Mouse (Mus musculus): Measurements from ENCODE around the gene Cryba4. TPM values are rescaled to one million over a fixed set of nuclear protein-coding genes. Genes with fewer than 3 reads are reported as not detected.

Gene Cryba4
- polyA plus RNA-seq, 1 experiment from 2014 or later: 1.0 TPM

DNA sequence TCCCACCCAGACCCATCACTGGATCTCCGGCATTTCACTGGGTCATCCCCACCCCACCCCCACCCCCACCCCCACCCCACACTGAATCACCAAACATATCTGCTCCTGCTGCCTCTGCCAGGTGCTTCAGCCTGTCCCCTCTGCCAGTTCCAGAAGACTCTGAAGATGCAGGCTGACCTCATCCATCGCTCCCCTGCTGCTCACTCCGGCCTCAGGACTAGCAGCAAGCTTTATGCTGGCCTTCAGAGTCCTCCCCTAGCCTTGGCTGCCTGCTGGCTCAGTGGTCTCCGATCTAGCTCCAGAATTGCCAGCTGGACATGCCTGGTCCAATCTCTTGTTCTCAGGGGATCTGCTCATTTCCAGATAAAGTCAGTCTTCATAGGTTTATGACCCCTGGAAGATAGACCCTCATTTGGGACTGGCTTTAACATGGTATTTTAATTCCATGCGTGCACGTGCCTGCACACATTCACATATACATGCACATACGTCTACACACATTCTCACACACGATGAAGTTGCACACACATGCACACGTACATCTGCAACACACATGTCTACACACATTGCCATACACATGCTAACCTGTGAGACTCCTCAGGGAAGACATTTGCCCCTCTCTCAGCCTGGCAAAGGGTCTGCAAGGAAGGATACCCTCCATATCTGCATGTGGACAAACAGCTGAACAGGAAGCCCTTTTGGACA is 14.3 kb downstream of the Cryba4 start:
- Histone ChIP-seq H3K9me3 (replicated peaks; ENCODE audit: control insufficient read depth, low read length, poor library complexity, severe bottlenecking) (no peaks in the 10 kb centered on the region), H3K4me1 (ENCODE audit: control insufficient read depth, insufficient read depth, low read length) (peaks cover 21% of the 10 kb centered on the region; the same call in 1 of the 2 replicates), H3K4me3 (ENCODE audit: low read depth, low read length) (no peak overlapping the region; the same call in 1 of the 2 replicates), H3K36me3 (ENCODE audit: control insufficient read depth, insufficient read depth, low read length) (no peaks in the 10 kb centered on the region), H3K4me2 (ENCODE audit: low read length) (peak overlapping the region; percentile 54), H3K27me3 (ENCODE audit: control insufficient read depth, insufficient read depth, low read depth, low read length) (no peaks in the 10 kb centered on the region), H3K27ac (ENCODE audit: low read length) (peak overlapping the region; percentile 91), H3K9ac (ENCODE audit: low read depth, low read length) (peak overlapping the region; percentile 69)
- ATAC-seq: peak; percentile 25; the same call in 1 of the 2 replicates
- 40% methylated on average over 9 of the region's 9 CpGs for WGBS

DNA sequence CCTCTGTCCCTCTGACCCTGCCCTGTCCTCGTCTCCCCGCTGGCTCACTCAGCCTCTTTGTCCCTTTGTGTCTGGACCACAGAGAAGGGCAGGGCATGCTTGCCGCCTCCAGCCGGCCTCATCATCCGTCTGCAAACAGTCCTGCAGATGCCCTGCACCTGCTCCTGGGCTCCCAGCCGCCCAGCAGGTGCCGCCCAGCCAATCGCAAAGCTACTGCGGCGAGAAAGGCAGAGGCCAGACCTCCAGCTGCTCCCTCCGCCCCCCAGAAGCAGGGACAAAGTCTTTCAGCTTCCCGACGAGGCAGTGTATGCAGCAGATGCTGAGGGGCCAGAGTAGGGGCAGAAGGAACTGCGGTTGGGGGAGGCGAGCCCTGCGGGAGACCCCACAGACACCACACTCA is 14.9 kb downstream of the Cryba4 start:
- H3K9ac ChIP-seq (ENCODE audit: low read depth, low read length): peak overlapping the region; percentile 69
- peak overlapping the region; percentile 91 for H3K27ac ChIP-seq (ENCODE audit: low read length)
- H3K4me1 ChIP-seq (ENCODE audit: control insufficient read depth, insufficient read depth, low read length): peaks cover 21% of the 10 kb centered on the region; the same call in 1 of the 2 replicates
- no peaks in the 10 kb centered on the region for H3K27me3 ChIP-seq (ENCODE audit: control insufficient read depth, insufficient read depth, low read depth, low read length)
- H3K4me3 ChIP-seq (ENCODE audit: low read depth, low read length): peak overlapping the region; percentile 21
- no peaks in the 10 kb centered on the region for H3K9me3 ChIP-seq (replicated peaks; ENCODE audit: control insufficient read depth, low read length, poor library complexity, severe bottlenecking)
- peak; percentile 80 for ATAC-seq
- no peaks in the 10 kb centered on the region for H3K36me3 ChIP-seq (ENCODE audit: control insufficient read depth, insufficient read depth, low read length)
- peak overlapping the region; percentile 54 for H3K4me2 ChIP-seq (ENCODE audit: low read length)
- under 1% methylated on average over 13 of the region's 16 CpGs for WGBS

DNA sequence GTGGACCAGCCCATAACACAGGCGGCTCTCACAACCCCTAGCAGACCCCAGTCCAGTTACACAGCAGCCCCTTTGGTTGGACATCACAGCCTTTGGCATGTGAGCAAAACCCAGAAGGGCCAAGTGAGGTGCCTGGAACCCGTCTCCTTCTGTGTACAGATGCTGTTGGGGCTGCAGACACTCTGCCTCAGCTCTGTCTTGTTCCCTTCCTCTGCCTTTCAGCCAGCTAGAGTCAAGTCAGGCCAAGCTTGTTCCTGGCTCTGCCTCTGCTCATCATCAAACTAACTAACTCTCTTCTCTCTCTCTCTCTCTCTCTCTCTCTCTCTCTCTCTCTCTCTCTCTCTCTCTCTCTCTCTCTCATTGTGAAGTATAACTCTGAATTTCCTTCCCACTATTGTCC is 15.7 kb downstream of the Cryba4 start:
- WGBS: 47% methylated on average over 2 of the region's 2 CpGs
- H3K4me2 ChIP-seq (ENCODE audit: low read length): peak overlapping the region; percentile 54
- H3K9me3 ChIP-seq (replicated peaks; ENCODE audit: control insufficient read depth, low read length, poor library complexity, severe bottlenecking): no peaks in the 10 kb centered on the region
- H3K27ac ChIP-seq (ENCODE audit: low read length): peak overlapping the region; percentile 91
- H3K4me1 ChIP-seq (ENCODE audit: control insufficient read depth, insufficient read depth, low read length): peaks cover 21% of the 10 kb centered on the region; the same call in 1 of the 2 replicates
- no peaks in the 10 kb centered on the region for H3K27me3 ChIP-seq (ENCODE audit: control insufficient read depth, insufficient read depth, low read depth, low read length)
- no peak for ATAC-seq
- H3K4me3 ChIP-seq (ENCODE audit: low read depth, low read length): no peak overlapping the region
- H3K9ac ChIP-seq (ENCODE audit: low read depth, low read length): peak overlapping the region; percentile 69
- no peaks in the 10 kb centered on the region for H3K36me3 ChIP-seq (ENCODE audit: control insufficient read depth, insufficient read depth, low read length)

DNA sequence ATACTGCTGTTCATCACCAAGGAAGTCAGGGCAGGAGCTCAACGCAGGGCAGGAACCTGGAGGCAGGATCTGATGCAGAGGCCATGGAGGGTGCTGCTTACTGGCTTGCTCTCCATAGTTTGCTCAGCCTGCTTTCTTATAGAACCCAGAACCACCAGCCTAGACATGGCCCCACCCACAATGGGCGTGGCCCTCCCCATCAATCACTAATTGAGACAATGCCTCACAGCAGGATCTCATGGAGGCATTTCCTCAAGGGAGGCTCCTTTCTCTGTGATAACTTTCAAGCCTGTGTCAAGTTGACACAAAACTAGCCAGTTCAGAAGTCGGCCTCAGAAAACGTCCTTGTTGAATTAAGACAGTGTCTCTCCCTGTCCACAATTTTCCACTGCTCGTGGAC is 16.5 kb downstream of the Cryba4 start:
- WGBS: 58% methylated on average over 5 of the region's 5 CpGs

DNA sequence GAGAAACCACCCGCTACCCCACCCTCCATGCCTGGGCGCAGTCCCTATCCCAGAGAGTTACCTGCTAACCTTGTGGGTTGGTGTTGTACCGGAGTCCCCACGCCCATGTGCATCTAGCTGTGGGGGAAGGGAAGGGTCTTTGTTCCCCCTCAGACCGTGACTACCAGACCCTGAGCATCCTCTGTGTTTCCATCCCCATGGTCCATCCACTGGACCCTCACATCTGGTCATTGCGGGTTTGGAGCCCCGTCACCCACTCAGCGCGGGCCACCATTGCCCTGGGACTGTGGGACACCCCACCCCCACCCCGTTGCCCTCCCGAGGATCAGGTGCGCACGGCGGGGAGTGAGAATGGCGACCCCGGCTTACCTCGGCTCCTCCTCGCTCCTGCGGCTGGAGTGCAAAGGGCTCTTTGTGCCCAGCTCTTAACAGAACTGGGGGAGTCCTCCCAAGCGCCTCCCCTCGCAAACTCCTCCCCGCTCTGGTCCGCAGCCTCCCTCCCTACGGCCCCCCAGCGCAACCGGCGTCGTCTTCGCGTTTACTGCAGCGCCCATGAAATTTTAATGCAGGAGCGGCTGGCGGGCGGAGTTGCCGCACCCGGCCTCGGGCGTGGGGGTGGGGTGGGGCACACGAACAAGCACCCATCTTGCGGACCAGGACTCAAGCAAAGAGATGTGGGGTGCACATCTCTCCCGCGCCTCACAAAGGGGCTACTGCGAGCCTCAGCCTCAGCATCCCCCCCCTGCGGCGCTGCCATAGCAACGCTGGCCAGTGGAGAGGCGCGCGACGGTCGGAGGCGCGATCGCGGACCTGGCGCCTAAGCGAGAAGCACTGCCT is 23.9 kb downstream of the Cryba4 start:
- Histone ChIP-seq H3K27me3 (ENCODE audit: control insufficient read depth, insufficient read depth, low read depth, low read length) (no peaks in the 10 kb centered on the region), H3K27ac (ENCODE audit: low read length) (peak overlapping the region; percentile 98), H3K4me3 (ENCODE audit: low read depth, low read length) (peak overlapping the region; percentile 87), H3K4me2 (ENCODE audit: low read length) (peak overlapping the region; percentile 95), H3K36me3 (ENCODE audit: control insufficient read depth, insufficient read depth, low read length) (no peaks in the 10 kb centered on the region), H3K4me1 (ENCODE audit: control insufficient read depth, insufficient read depth, low read length) (peaks cover 28% of the 10 kb centered on the region), H3K9ac (ENCODE audit: low read depth, low read length) (peak overlapping the region; percentile 98), H3K9me3 (replicated peaks; ENCODE audit: control insufficient read depth, low read length, poor library complexity, severe bottlenecking) (no peaks in the 10 kb centered on the region)
- peak; percentile 82 for ATAC-seq
- WGBS: 1% methylated on average over 57 of the region's 57 CpGs

More for the DNA sequence above, 16.5 kb downstream of the Cryba4 start:
- Histone ChIP-seq H3K4me1 (ENCODE audit: control insufficient read depth, insufficient read depth, low read length) (peaks cover 21% of the 10 kb centered on the region; the same call in 1 of the 2 replicates), H3K27me3 (ENCODE audit: control insufficient read depth, insufficient read depth, low read depth, low read length) (no peaks in the 10 kb centered on the region), H3K4me2 (ENCODE audit: low read length) (no peak overlapping the region), H3K36me3 (ENCODE audit: control insufficient read depth, insufficient read depth, low read length) (no peaks in the 10 kb centered on the region), H3K9ac (ENCODE audit: low read depth, low read length) (no peak overlapping the region), H3K27ac (ENCODE audit: low read length) (no peak overlapping the region), H3K4me3 (ENCODE audit: low read depth, low read length) (no peak overlapping the region), H3K9me3 (replicated peaks; ENCODE audit: control insufficient read depth, low read length, poor library complexity, severe bottlenecking) (no peaks in the 10 kb centered on the region)
- ATAC-seq: no peak

DNA sequence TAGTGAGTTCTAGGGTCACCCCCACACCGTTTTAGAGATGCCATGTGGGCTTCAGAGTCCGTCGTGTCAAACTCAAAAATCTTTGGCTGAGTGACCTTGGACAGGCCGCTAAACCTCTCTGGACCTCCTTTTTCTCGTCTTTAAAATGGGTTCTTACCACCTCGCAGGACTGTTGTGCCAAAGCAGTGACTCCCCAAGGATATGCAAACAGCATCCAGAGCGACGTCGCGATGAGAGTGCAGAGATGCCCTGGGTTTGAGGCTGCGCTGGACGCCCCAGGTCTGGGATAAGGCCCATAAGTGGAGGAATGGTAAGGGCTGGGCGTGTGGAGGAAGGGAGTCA is 24.4 kb downstream of the Cryba4 start:
- peak overlapping the region; percentile 95 for H3K4me2 ChIP-seq (ENCODE audit: low read length)
- peaks cover 4% of the 10 kb centered on the region; the same call in 1 of the 2 replicates for H3K36me3 ChIP-seq (ENCODE audit: control insufficient read depth, insufficient read depth, low read length)
- H3K27ac ChIP-seq (ENCODE audit: low read length): peak overlapping the region; percentile 98
- peak overlapping the region; percentile 98 for H3K9ac ChIP-seq (ENCODE audit: low read depth, low read length)
- peaks cover 31% of the 10 kb centered on the region for H3K4me1 ChIP-seq (ENCODE audit: control insufficient read depth, insufficient read depth, low read length)
- peak overlapping the region; percentile 87 for H3K4me3 ChIP-seq (ENCODE audit: low read depth, low read length)
- no peaks in the 10 kb centered on the region for H3K27me3 ChIP-seq (ENCODE audit: control insufficient read depth, insufficient read depth, low read depth, low read length)
- H3K9me3 ChIP-seq (replicated peaks; ENCODE audit: control insufficient read depth, low read length, poor library complexity, severe bottlenecking): no peaks in the 10 kb centered on the region
- WGBS: 0% methylated on average over 13 of the region's 13 CpGs
- peak; percentile 6; the same call in 1 of the 2 replicates for ATAC-seq

DNA sequence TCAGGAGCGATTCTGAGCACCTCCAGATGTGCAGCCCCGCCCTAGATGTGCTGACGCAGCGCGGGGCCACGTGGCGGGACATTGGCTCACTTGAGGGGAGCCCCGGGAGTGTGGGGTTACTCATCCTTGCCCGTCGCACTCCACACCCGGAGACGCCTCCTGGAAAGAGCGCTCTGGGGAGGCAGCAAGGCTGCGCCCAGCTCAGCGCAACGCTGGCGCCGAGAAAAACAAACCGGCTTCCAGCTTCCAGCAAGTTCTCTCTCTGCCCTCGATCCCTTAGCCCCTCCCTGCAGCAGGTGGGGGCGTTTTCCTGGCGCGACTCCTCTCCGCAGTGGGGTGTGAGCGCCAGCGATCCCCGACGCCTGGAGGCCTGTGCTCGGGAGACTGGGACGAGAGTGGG is 25.0 kb downstream of the Cryba4 start:
- Histone ChIP-seq H3K4me1 (ENCODE audit: control insufficient read depth, insufficient read depth, low read length) (peaks cover 34% of the 10 kb centered on the region), H3K27me3 (ENCODE audit: control insufficient read depth, insufficient read depth, low read depth, low read length) (no peaks in the 10 kb centered on the region), H3K9me3 (replicated peaks; ENCODE audit: control insufficient read depth, low read length, poor library complexity, severe bottlenecking) (no peaks in the 10 kb centered on the region), H3K9ac (ENCODE audit: low read depth, low read length) (peak overlapping the region; percentile 98), H3K36me3 (ENCODE audit: control insufficient read depth, insufficient read depth, low read length) (peaks cover 9% of the 10 kb centered on the region), H3K4me3 (ENCODE audit: low read depth, low read length) (peak overlapping the region; percentile 87), H3K27ac (ENCODE audit: low read length) (peak overlapping the region; percentile 98), H3K4me2 (ENCODE audit: low read length) (peak overlapping the region; percentile 95)
- under 1% methylated on average over 30 of the region's 30 CpGs for WGBS
- ATAC-seq: peak; percentile 29

DNA sequence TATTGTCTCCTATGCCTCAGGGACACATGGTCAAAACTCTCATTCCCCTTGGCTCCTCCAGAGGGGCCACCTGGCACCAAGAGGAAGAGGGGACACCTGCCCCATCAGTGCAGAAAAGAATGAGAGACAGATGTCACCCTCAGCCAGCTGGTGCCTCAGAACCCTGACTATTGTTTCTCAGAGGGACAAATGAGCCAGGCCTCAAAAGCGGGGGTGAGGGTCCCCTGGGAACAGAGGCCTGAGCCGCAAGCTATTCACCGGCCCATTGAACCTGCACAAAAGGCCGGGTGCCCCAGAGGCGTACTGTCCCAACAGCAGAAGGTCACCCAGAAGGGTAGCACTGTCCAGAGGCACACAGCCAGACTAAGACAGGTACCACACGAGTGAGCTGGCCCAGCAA is 26.7 kb downstream of the Cryba4 start:
- peaks cover 39% of the 10 kb centered on the region for H3K4me1 ChIP-seq (ENCODE audit: control insufficient read depth, insufficient read depth, low read length)
- H3K9me3 ChIP-seq (replicated peaks; ENCODE audit: control insufficient read depth, low read length, poor library complexity, severe bottlenecking): no peaks in the 10 kb centered on the region
- ATAC-seq: no peak
- peak overlapping the region; percentile 98 for H3K9ac ChIP-seq (ENCODE audit: low read depth, low read length)
- peaks cover 20% of the 10 kb centered on the region for H3K36me3 ChIP-seq (ENCODE audit: control insufficient read depth, insufficient read depth, low read length)
- H3K4me3 ChIP-seq (ENCODE audit: low read depth, low read length): peak overlapping the region; percentile 87
- peak overlapping the region; percentile 70 for H3K27ac ChIP-seq (ENCODE audit: low read length)
- peak overlapping the region; percentile 95 for H3K4me2 ChIP-seq (ENCODE audit: low read length)
- H3K27me3 ChIP-seq (ENCODE audit: control insufficient read depth, insufficient read depth, low read depth, low read length): no peaks in the 10 kb centered on the region
- WGBS: 3% methylated on average over 6 of the region's 6 CpGs

DNA sequence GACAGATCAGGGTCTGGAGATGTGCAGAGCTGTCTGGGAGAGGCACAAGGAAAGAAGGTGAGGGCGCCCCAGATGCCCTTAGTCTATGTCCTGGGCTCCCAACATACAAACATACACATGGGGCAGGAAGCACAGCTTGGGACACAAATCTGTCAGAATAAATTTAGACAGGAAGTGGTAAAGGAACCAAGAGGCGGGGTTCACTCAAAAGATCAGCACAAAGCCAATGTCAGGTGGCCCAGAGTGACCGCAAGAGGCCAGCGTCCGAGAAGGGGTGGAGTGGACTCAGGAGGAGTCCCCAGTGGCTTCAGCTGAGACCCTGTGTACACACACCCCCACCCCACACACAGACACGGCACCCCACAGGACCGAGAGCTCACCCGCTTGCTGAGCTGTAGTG is 32.1 kb downstream of the Cryba4 start:
- H3K36me3 ChIP-seq (ENCODE audit: control insufficient read depth, insufficient read depth, low read length): peaks cover 34% of the 10 kb centered on the region
- no peak overlapping the region for H3K9ac ChIP-seq (ENCODE audit: low read depth, low read length)
- WGBS: 88% methylated on average over 8 of the region's 8 CpGs
- H3K27me3 ChIP-seq (ENCODE audit: control insufficient read depth, insufficient read depth, low read depth, low read length): no peaks in the 10 kb centered on the region
- no peak overlapping the region for H3K4me3 ChIP-seq (ENCODE audit: low read depth, low read length)
- no peak overlapping the region for H3K4me2 ChIP-seq (ENCODE audit: low read length)
- no peak for ATAC-seq
- no peaks in the 10 kb centered on the region for H3K9me3 ChIP-seq (replicated peaks; ENCODE audit: control insufficient read depth, low read length, poor library complexity, severe bottlenecking)
- H3K4me1 ChIP-seq (ENCODE audit: control insufficient read depth, insufficient read depth, low read length): peaks cover 57% of the 10 kb centered on the region
- H3K27ac ChIP-seq (ENCODE audit: low read length): no peak overlapping the region; the same call in 1 of the 2 replicates

Data from midbrain, embryonic 16.5 days (tissue).